Mouse (Mus musculus) v-Abl transformed pro-B cells (cell line): Measurements from ENCODE around the gene Cldn13.

Source experiments
- in situ Hi-C, 2 experiments: fragments of 400-800 bp; cut with MboI; formaldehyde crosslinking; loops; one replicate each; pipeline ENCODE4 v1.15.1; 2025; ENCODE audit not compliant: unreplicated experiment in 2 of 2

The Cldn13 gene

DNA sequence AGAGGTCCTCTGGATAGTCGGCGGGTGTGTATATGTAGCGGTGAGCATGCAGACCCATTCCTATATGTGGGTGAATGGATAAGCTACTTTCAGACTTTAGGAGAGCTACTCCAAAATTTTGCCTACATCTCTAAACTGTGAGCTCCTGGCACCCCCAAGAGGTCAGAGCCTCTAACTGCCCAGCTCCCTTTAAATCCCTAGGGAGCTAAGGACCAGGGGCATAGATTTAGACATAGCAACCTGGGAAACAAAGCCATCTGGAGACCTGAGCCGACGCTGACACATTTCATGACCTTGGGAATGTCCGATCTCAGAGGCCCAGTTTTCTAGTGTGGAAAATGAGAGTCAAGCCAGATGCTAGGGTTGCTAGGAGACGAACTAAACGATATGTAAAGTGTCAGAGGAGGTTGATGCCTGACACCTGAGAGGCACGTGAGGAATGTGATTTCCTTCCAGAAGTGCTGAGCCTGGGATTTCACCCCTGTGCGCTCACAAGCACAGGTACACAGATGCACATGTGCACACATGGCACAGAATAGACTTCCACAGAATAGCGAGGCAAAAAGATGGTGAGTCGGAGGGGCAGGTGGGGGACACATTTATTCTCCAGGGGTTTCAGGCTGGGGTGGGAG is 14.2 kb downstream of the Cldn13 start:
- in situ Hi-C loops = loop anchor here (10.0 to 25.0 kb wide), 3 partner anchors 386 to 714 kb away; partner anchors contain the start of genes Gtf2ird2 (in 1 of the 2) and Rcc1l (in 1 of the 2)

DNA sequence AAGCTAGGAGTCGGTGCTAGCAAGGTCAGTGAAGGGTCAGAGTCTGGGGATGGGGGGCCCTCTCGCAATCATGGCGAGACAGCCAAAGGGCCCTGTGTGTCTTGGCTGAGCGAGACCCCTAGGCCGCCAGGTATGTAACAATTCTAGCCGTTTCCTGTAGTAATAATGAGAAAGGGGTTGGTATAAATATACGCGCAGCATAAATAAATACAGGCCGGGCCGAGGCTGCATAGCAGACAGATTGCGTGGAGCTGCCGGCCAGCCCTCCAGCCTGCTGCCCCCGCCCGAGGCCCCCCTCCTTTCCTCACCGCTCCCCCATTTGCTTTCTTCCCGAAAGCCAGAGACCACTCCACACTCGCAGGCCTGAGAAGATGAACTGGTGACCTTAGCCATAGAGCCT is 17.7 kb downstream of the Cldn13 start:
- in situ Hi-C loops = no loop called here

DNA sequence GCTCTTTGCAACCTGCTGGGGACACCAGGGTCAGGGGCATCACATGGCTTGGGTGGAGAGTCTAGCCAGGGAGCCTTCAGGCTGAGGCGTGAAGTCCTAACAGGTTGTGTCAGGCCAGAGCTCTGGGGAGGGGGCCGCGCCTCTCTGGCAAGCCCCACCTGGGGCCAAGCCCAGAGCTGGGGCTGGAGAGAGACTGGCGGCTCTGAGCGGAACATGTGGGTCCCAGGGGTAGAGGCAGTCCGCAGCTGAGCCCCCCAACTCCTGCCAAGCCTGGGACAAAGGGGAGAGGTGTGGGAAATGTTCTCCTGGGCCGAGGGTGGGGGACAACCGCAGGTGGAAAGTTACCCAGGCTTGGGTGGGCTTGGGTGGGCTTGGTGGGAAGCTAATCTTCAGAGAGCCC is 18.4 kb downstream of the Cldn13 start:
- in situ Hi-C loops = no loop called here

DNA sequence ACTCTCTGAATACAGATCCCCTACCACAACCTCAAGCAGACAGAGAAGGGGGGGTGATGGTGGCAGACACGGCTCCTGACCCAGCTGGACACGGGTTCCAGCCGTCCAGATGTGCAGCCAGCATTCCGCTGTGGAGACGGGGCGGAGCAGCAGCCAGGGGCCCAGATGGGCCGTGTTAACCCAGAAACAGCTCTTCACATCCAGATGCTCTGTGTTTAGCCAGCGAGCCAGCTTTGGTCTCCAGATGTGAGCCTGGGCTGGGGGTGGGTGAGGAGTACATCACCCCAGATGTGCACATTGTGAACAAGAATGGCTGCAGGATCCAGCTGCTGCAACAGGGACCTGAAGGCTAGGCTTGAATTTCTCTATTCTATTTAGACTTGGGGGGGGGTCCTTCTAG is 20.0 kb downstream of the Cldn13 start:
- in situ Hi-C loops = no loop called here

DNA sequence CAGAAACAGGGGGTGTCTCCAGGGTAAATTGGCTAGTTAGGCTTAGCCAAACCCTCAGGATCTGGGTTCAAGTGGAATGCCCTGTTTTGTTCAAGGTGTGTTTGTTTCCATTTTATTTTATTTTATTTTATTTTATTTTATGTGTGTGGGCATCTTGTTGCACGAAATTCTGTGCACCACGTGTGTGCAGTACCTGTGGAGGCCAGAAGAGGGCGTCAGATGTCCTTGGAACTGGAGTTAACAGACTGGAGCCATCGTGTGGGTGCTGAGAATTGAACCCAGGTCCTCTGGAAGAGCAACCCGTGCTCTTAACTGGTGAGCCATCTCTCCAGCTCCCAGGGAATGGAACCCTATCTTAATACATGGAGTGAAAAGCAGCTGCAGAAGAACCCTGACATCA is 22.6 kb downstream of the Cldn13 start:
- in situ Hi-C loops = no loop called here

DNA sequence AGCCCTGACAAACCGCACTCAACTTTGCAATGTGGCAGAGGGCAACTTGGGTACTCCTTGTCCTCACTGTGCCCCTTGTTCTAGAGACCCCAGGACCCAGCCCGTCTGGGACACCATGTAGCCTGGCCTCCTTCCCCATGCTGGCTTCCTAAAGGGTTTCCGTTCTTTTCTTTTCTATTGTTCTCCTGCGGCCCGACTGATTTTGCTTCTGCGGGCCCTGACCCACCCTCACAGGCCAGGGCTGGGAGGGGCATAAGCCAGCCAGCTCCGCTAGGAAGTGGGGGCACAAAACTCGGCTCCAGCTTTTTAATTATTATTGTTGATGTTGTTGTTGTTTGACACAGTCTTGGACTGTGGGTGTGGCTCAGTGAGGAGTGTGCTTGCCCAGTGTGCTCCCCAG is 23.8 kb downstream of the Cldn13 start:
- in situ Hi-C loops = no loop called here

DNA sequence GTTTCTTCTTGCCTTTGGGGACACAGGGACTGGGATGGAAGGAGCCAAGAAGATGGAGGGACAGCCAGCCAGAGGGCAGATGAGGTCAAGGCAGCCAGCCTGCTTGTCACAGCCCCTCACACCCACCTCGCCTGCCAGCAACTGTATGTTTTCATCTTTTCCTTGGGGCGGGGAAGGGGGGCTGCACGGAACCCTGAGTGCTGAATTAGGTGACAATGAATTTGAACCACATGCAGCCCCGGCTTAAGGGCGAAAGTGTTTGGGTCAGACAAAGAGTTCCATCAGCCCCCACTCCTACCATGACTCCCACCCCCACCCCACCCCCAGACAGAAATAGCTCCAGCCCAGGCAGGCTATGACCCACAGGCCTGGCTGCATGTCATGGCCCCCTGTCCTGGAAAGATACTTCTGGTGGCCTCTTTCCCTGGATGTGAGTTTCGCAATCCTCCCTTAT is 24.7 kb downstream of the Cldn13 start:
- in situ Hi-C loops = no loop called here

DNA sequence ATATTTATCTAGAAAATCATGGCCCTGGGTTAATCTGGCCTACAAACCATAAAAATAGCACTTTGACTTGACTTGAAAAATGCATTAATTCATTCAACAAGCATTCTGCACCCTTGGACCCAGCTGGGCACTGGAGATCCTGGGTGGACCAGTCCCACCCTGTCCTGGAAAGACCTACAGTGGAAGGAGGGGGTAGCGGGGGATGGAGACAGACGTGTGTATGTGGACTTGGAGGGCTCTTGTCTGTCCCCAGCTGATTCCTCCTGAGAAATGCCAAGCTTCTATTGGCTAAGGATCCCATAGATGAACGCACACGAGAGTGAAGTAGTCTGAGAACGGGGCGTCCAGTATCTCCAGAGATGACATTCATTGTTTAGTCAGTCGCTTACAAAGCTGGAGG is 26.8 kb downstream of the Cldn13 start:
- in situ Hi-C loops = no loop called here

DNA sequence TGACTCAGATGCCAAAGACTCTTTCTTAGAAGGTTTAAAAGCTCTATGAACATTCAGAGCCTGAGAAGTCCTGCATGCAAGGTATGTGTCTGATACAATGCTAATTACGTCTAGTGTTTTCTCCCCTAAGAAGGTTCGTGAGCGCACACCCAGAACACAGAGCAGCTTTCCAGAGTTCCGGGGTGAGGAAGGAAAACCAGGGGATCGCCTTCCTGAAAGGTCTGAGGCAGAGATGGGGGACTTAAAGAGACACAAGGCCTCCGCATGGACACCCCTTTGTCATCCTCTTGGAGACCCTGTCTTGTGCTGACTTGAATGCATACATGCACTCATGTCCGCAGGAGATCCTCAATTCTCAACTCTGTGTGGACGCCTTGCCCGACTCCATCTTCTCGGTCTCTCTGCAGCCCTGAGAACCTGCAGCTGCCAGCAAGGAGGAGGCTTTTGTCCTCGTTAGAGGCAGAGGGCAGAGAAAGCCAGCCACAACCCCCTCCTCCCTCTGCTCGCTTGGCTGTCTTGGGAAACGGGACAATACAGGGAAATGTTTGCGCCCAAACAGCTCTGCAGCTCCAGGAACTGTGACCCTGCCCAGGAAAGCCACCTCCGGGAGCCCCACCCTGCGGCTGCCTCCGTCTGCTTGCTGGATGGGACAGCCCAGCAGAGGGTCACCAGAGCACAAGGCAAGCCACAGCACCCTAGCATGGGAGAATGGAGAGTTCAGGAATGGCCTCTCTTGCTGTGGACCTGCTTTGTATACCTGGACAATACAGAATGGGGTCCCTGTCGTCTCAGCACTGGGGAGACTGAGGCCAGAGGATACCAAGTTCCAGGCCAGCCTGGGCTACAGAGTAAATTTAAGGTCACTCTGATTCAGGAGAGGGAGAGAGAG is 27.6 kb downstream of the Cldn13 start:
- in situ Hi-C loops = no loop called here

DNA sequence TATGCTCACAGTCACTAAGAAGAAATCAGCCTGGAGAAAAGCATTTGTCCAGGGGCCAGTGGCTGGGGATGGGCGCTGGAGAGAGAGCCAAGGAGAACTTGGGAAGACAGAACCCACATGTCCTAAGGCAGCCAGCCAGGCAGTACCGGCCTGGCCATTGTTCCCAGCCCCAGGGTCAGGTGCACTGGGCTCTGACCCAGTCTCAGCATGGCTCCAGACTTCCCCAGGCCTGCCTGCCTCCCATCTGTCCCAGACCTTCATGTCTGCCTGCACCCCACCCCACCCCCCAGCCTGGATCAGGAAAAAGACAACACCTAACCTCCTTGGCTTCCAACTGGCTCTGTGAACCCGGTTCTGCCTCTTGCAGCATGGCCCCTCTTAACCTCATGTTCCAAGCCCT is 32.2 kb downstream of the Cldn13 start:
- in situ Hi-C loops = no loop called here

DNA sequence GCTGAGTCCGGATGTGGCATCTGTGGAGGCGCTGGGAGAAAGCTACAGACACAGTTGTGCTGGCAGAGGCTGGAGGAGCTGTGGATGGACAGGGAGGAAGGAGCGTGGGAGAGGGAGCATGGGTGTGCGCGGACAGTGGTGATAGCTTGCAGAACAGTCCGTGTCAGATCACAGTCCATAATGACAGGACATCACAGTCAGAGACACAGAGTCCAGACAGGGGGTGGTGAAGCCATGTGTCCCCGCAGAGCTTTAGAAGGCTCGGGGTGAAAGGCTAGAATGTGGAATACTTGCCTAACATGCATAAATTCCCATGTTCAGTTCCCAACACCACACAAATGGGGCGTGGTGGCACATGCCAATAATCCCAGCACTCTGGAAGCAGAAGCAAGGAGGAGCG is 38.5 kb downstream of the Cldn13 start:
- in situ Hi-C loops = no loop called here

DNA sequence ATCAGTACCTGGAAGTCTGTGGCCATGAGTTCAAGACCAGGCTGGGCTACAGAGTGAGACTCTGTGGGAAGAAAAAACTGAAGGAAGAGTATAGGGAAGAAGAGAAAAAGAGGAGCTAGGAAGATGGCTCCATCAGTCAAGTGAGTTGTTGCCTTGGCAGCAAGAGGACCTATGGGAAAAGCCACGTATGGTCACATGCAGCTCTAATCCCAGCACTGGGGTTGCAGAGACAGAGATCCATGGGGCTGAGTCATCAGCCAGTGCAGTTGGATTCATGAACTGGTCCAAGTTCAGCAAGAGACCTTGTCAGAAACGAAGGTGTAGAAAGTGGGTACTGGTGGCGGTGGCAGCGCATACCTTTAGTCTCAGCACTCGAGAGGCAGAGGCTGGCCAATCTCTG is 40.1 kb downstream of the Cldn13 start:
- in situ Hi-C loops = no loop called here

DNA sequence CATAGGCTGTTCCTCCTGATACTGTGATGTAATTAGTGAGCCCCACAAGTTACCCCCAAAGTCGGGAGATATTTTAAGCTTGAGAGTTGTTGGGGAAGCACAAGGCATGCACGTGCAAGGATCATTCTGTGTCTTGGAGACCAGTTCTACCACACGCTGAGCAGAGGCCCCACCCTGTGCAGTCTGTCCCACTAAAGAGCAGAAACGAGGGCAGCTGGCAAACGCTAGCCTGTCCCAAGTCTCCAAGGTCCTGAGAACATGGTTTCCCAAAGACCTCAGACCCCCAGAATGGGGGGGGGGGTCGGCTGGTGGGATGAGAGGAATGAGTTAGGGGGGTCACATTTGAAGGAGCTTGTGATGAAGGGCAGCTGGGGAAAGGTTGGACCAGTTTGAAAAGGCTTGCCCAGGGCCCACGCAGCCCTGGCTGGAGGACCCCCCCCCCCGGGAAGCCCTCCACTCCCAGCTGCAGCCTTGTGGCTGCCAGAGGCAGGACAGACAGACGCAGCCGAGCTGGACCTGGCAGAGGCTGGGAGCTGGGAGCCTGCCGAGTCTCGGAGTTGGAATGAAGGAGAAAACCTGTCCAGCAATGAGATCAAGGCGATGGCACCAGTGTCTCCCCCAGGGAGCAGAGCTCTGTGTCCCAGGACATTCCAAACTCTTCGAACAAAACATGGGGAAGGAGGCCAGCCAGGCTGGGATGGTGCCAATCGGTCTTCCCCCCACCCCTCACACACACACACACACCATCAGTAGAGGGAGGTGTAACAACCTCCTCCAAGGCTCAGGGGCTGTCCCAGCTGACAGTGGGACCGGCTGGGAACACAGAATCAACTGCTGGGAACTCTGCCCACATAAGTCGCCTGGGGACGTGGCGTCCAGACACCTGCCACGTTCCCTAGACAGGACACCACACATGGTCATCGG is 41.1 kb downstream of the Cldn13 start:
- in situ Hi-C loops = no loop called here

DNA sequence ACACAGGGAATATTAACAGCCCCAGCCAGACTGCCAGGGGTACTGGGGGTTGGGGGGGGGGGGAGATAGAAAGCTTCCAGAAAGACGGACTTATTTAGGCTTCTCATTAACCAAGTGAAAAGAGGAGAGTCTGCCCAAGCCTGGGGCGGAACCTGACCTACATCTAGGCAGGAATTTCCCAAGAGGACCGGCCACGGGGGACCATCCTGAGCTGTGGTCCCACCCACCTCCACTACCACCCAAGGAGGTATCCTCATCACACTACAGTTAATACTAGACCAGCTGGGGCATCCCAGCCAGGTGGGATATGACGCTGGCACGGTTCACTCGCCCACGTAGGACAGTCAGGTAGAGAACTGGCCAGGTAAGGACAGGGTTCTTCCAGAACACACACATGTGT is 42.3 kb downstream of the Cldn13 start:
- in situ Hi-C loops = no loop called here

DNA sequence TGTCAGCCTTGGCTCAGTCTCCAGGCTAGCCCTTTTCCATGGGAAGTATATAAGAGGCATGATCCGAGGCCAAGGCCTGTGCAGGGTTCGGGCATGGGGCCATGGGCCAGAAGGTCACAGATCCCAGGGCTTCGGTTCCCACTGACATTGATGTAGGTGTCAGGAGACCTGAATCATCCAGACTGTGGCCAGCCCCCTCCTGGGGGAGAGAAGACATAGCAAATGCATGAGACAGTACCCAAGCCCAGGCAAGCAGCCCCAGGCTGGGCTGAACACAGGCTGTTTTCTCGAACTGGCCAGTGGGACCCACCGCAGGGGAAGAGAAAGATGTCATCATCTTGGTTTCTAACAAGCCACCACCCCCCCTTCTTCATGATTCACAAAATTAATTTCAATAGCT is 42.7 kb downstream of the Cldn13 start:
- in situ Hi-C loops = no loop called here

DNA sequence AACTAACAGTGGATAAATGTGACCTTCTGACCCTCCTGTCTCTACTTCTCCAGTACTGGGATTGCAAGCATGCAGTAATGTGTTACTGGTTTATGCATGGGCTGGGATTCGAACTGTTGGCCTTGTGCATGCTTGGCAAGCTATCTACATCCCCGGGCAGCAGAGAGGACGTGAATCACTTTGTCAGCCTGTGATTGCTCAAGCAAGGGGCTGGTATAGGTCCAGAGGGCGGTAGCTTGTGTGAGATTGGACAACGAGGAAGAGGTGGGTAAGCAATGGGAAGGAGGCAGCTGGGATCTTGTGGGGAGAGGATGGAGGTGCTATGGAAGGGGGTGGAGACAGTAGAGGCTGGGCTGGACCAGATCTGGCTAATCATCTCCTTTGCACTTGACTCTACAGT is 46.8 kb downstream of the Cldn13 start:
- in situ Hi-C loops = no loop called here

DNA sequence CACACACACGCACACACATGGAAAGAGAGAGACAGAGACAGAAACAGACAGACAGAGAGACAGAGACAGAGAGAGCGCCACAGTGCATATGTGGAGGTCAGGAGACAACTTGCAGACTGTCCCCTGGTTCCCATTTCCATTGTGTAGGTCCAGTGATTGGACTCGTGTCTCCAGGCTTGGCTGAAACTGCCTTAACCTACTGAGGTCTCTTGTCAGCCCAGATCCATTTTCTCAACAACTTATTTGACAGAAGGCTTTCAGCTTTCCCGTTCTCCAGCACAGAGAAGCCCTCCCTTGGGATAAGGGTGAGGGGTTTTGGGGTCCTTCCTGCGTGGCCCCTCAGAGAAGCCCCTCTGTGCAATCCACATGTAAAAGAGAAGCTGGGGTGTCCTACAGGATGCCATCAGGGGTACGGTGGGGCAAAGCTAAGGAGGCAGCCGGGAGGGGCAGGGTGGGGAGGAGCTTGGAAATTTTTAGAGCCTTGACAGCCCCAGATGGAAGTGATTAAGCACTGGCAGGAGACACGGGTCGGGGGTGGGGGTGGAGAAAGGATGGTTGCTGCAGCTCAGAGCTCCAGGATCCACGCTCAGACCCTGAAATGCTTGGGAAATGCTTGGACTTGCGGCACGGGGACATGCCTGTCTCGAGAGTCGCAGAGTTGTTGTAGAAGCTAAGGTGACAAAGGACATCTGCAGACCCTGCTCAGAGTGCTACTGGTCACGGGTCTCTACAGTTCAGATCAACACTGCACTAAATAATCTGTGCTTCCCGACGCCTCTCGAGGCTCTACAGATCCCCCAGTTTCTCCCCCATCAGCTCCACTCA is 47.8 kb downstream of the Cldn13 start:
- in situ Hi-C loops = no loop called here

DNA sequence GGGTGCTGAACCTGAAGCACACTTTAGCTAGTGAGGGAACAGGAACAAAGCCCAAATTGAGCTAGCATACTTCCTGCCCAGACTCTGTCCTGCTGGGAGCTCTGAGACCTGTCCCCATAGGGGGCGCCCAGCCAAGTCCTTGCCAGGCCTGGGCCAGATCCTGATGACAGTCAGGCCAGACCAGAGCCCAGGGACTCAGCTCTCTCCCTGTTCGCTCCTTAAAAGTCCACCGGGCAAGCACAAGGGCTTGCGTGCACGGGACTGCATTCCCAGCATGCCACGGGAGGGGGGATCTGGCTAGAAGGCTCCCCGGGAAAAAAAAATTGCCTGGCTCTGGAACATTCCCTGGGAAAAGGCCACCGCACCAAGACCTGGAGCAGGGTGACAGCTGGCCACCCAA is 50.2 kb downstream of the Cldn13 start:
- in situ Hi-C loops = no loop called here
